Mouse (Mus musculus) heart, postnatal 0 days (tissue): ENCODE results near the gene Fam107b.

Source experiments
- CTCF ChIP-seq: IDR thresholded peaks from 2 replicates; pipeline ENCODE4 v1.5.1; 2016; ENCODE audit warnings: antibody characterized with exemption, control low read depth, low read depth
- EP300 ChIP-seq: IDR thresholded peaks from 2 replicates; pipeline ENCODE4 v1.6.1; 2016; ENCODE audit warnings: antibody characterized with exemption, low read depth

GRCm38 (mm10) chr2:3764136-3764535 is 193.8 kb downstream of the Fam107b start:
- no peak for TF ChIP-seq EP300
- TF ChIP-seq CTCF: no peak
